Mouse (Mus musculus): Measurements from ENCODE around the gene Snu13.

DNA sequence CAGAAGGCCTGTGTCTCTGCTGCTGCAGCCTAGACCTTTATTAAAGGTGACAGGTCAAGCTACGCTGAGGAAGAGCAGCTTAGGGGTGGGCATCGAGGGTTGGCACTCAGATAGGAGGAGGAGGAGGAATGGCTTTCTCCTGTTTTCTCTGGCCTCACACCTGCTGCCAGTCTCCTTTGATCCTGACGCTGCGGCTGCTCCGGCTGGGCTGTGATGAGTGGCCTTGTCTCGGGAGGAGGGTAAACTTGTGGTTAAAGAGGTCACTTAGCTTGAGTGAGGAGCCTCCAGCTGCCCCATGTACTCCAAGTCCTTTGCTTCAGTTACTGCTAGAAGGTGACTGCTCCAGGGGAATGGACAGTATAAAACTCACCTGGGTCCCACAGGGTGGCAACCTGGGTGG lies 53.4 kb downstream of the Snu13 start:
- TF ChIP-seq POLR2A (IDR thresholded peaks at IDR 0.05; ENCODE audit: control insufficient read depth, extremely low read depth, insufficient read depth, low read length, poor library complexity) (no peak), CTCF (IDR thresholded peaks at IDR 0.05; ENCODE audit: borderline replicate concordance, control insufficient read depth, extremely low read depth, insufficient read depth, low read length, poor library complexity) (no peak)
